Mouse (Mus musculus) liver, adult 2 months (tissue): ENCODE data around the gene Car14.

ENCODE experiments used
- CTCF ChIP-seq: fragments of 200-500 bp; IDR thresholded peaks from 2 replicates; pipeline ENCODE4 v1.5.1; 2011; ENCODE audit warnings: low read depth, low read length, control low read depth
- POLR2A ChIP-seq: fragments of 200-500 bp; IDR thresholded peaks from 2 replicates; pipeline ENCODE4 v1.6.1; 2011; ENCODE audit warnings: low read length, control low read depth; ENCODE audit not compliant: insufficient read depth; ENCODE audit errors: extremely low read depth

- TF ChIP-seq CTCF = no peak
- no peak for TF ChIP-seq POLR2A
These were observed 11.4 kb downstream of the Car14 start for GRCm38 (mm10) chr3:95893126-95893525.
